14 mouse cellular contexts compared by ENCODE assay signal in the genomic region with DNA sequence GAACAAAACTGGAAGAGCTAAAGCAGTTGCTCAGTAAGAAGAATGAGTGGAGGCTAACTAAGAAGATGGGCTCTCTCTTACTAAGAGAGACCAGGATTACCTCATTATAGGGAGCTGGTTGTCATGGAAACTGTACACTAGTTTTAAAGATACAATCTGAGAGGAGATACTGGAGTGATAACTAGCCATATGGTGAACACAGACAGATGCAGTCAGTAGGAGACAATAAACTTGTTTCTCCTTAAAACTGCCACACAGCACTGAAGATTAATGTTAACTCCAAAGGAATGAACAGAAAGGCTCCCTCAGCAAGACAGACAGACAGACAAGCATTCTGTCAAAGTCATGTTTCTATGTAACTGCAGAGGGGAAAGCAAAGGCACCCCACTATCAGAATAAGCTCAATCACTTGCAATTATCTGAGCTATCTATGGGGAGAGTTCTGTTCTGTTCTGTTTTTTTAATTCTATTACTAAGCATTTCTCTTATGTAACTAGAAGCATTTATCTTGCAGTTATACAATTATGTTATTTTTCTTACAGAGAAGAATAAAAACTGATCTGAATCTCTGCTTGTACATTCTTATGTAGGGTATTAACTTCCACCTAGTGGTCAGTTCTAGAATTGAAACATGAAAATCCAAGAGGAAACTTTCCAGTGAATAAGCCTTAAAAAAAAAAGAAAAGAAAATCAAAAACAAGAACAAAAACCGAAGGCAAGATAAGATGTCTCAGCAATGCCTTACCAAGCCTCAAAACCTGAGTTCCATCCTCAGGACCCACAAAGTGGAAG. TPM values are rescaled to one million over a fixed set of nuclear protein-coding genes. Genes with fewer than 3 reads are reported as not detected.
DNase-seq lines count a peak whose midpoint lies in the region; ATAC-seq and TF ChIP-seq lines count a peak whose summit lies in the region.
"Had no signal": no experiment of that assay in that cellular context is flagged by ENCODE, and none has a peak within 500 bp of the region (broad histone marks: within the 10 kb centered on the region; RNA-seq: fewer than 3 reads in every experiment).

No protein-coding gene starts in this region.

- TF ChIP-seq CTCF in layer of hippocampus, adult 2 months (conservative IDR thresholded peaks at IDR 0.05), result peak; percentile 81

- 62% methylated on average over 1 of the region's 1 CpGs for WGBS in forebrain, embryonic 14.5 days
- 81% methylated on average over 1 of the region's 1 CpGs for WGBS in forebrain, embryonic 11.5 days

- no peaks in the 10 kb centered on the region for H3K9me3 ChIP-seq in forebrain, embryonic 14.5 days (replicated peaks; ENCODE audit: control insufficient read depth, low read length)
- H3K9me3 ChIP-seq in forebrain, embryonic 11.5 days (ENCODE audit: control insufficient read depth, low read length), result no peaks in the 10 kb centered on the region

- no peak overlapping the region for H3K9ac ChIP-seq in forebrain, embryonic 14.5 days (ENCODE audit: low read length)
- H3K9ac ChIP-seq in forebrain, embryonic 11.5 days (ENCODE audit: low read length), result no peak overlapping the region

- H3K4me3 ChIP-seq in forebrain, embryonic 14.5 days (ENCODE audit: low read depth, low read length), result no peak overlapping the region
- H3K4me3 ChIP-seq in forebrain, embryonic 11.5 days (ENCODE audit: low read depth, low read length), result no peak overlapping the region
- no peak overlapping the region for H3K4me3 ChIP-seq in layer of hippocampus, adult 2 months

- no peaks in the 10 kb centered on the region for H3K27me3 ChIP-seq in forebrain, embryonic 14.5 days (replicated peaks; ENCODE audit: control insufficient read depth, insufficient read depth, low read length)
- H3K27me3 ChIP-seq in forebrain, embryonic 11.5 days (ENCODE audit: control insufficient read depth, insufficient read depth, low read length), result no peaks in the 10 kb centered on the region

- no peak overlapping the region for H3K27ac ChIP-seq in forebrain, embryonic 14.5 days (ENCODE audit: low read depth, low read length)
- no peak overlapping the region for H3K27ac ChIP-seq in forebrain, embryonic 11.5 days (ENCODE audit: low read depth, low read length)
- H3K27ac ChIP-seq in layer of hippocampus, adult 2 months, result peak overlapping the region; percentile 91

- peak; percentile 41 for DNase-seq in forebrain, embryonic 14.5 days (ENCODE audit: low spot score)
- DNase-seq in forebrain, embryonic 11.5 days (ENCODE audit: low spot score), result no peak
- peak in 1 of 2 experiments; percentile 58 for DNase-seq in layer of hippocampus, adult 2 months (ENCODE audit: low spot score in 2 of 2)
- no peak for DNase-seq in layer of hippocampus, postnatal 25 days (ENCODE audit: extremely low spot score in 1 of 2, low spot score in 1 of 2)
- peak; percentile 38 for DNase-seq in 416B (ENCODE audit: low read depth)
- DNase-seq in brain, embryonic 18.5 days (ENCODE audit: low read depth, low spot score), result peak; percentile 6
- DNase-seq in spleen, postnatal 36 days (ENCODE audit: low spot score in 2 of 2), result no peak
- DNase-seq: cerebellum, postnatal 14 days; kidney, postnatal 25 days; left cerebral cortex, postnatal 4 days; thymus, adult 18-20 months had no signal

- H3K36me3 ChIP-seq in forebrain, embryonic 14.5 days (ENCODE audit: control insufficient read depth, insufficient read depth, low read length), result peaks cover 58% of the 10 kb centered on the region
- H3K36me3 ChIP-seq in forebrain, embryonic 11.5 days (ENCODE audit: control insufficient read depth, insufficient read depth, low read length), result no peaks in the 10 kb centered on the region

- ATAC-seq in forebrain, embryonic 14.5 days, result peak; percentile 26; the same call in 1 of the 2 replicates
- ATAC-seq in forebrain, embryonic 11.5 days (replicated peaks; ENCODE audit: low FRiP score), result no peak
- no peak for ATAC-seq in granulocyte monocyte progenitor cell, adult 5-6 weeks (replicated peaks; ENCODE audit: poor library complexity, severe bottlenecking)

- no peaks in the 10 kb centered on the region for H3K4me1 ChIP-seq in forebrain, embryonic 14.5 days (ENCODE audit: control insufficient read depth, insufficient read depth, low read length)
- no peaks in the 10 kb centered on the region for H3K4me1 ChIP-seq in forebrain, embryonic 11.5 days (replicated peaks; ENCODE audit: control insufficient read depth, insufficient read depth, low read length)

- H3K4me2 ChIP-seq in forebrain, embryonic 14.5 days (ENCODE audit: low read length), result no peak overlapping the region
- H3K4me2 ChIP-seq in forebrain, embryonic 11.5 days (ENCODE audit: low read depth, low read length, severe bottlenecking), result no peak overlapping the region
- H3K4me2 ChIP-seq: heart, embryonic 11.5 days had no signal

RNA-seq across cellular contexts. Expression of gene Tmem171, which starts 34.8 kb away (rescaled TPM):
- polyA plus RNA-seq in forebrain, embryonic 14.5 days (2014; fragmentation: Nextera tagmentation; extraction: Ambion mirVana), result not detected in 2 replicates
- polyA plus RNA-seq in forebrain, embryonic 11.5 days (2014; fragmentation: Nextera tagmentation; extraction: Ambion mirVana), result not detected in 2 replicates
- 1 to 10 TPM; 1.7 to 1.8 TPM for total RNA-seq in layer of hippocampus, adult 2 months (2021)
- total RNA-seq in layer of hippocampus, postnatal 25 days (2021), result under 1 TPM; 0.42 to 0.54 TPM
- total RNA-seq in granulocyte monocyte progenitor cell, adult 5-6 weeks (2014; fragmentation: Nextera tagmentation), result not detected in 2 replicates
- not detected in 2 replicates for total RNA-seq in granulocyte monocyte progenitor cell, adult 5-6 weeks (2017)
- polyA plus RNA-seq: hindbrain, embryonic 11.5 days had no signal

Comparison
In these comparisons a context has a peak if more than half of its experiments do, and no peak if none do; other contexts are left out.
1. DNase-seq: peak in forebrain, embryonic 14.5 days (single experiment), 416B (single experiment) and brain, embryonic 18.5 days (single experiment); none in forebrain, embryonic 11.5 days (single experiment), layer of hippocampus, postnatal 25 days (0 of 2) and spleen, postnatal 36 days (0 of 2).